Mouse (Mus musculus): ENCODE results near the gene Gm45717. TPM values are rescaled to one million over a fixed set of nuclear protein-coding genes. Genes with fewer than 3 reads are reported as not detected.
"Not testable (repeated sequence)": the region's sequence is repeated elsewhere in the genome, so short reads cannot be mapped to it uniquely, and the experiment has no call there.

Gm45717 gene
- polyA plus RNA-seq, 1 experiment from 2014 or later = not detected

GRCm38 (mm10) chr7:140970931-140971330, 15.2 kb upstream of the Gm45717 start:
- H3K27me3 ChIP-seq (ENCODE audit: insufficient read depth, low read length) = no peaks in the 10 kb centered on the region
- H3K36me3 ChIP-seq (replicated peaks; ENCODE audit: insufficient read depth, low read length) = no peaks in the 10 kb centered on the region
- H3K4me3 ChIP-seq (ENCODE audit: low read depth, low read length) = no peak overlapping the region
- DNase-seq (no peak), ATAC-seq (no peak)
- TF ChIP-seq EP300 (IDR thresholded peaks at IDR 0.05; ENCODE audit: low read depth) (no peak), CTCF (IDR thresholded peaks at IDR 0.05; ENCODE audit: low read depth) (no peak)
- no peak overlapping the region for H3K9ac ChIP-seq (replicated peaks)
- no peaks in the 10 kb centered on the region for H3K9me3 ChIP-seq (ENCODE audit: low read length)
- WGBS (ENCODE audit: insufficient replicate concordance) = 41% methylated on average over 7 of the region's 7 CpGs
- H3K27ac ChIP-seq (ENCODE audit: low read depth) = no peak overlapping the region
- H3K4me2 ChIP-seq (ENCODE audit: low read depth, low read length) = no peak overlapping the region
- H3K4me1 ChIP-seq (ENCODE audit: insufficient read depth) = peaks cover 4% of the 10 kb centered on the region; the same call in 1 of the 2 replicates

DNA sequence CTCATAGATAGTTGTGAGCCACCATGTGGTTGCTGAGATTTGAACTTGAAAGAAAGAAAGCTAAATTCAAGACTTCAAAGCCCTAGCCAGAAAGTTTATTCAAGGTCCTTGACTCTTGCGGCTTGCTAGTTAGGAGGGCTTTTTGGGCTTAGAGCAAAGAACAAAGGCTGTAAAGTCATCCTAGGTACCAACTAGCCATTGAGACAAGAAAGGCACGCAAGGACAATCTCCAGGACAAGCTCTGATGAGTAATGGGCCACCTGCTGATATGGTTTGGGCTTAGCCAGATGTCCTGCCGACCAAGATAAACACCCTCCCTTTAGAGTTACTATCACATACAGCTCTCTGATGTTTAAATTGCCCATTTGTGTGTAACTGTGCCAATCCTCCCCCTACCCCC, 13.0 kb upstream of the Gm45717 start:
- H3K4me2 ChIP-seq (ENCODE audit: low read depth, low read length); H3K4me1 ChIP-seq (ENCODE audit: insufficient read depth); H3K4me3 ChIP-seq (ENCODE audit: low read depth, low read length); H3K27me3 ChIP-seq (ENCODE audit: insufficient read depth, low read length); H3K9me3 ChIP-seq (ENCODE audit: low read length); DNase-seq; H3K36me3 ChIP-seq (replicated peaks; ENCODE audit: insufficient read depth, low read length); H3K9ac ChIP-seq (replicated peaks); ATAC-seq: not testable (repeated sequence)
- WGBS (ENCODE audit: insufficient replicate concordance) = 36% methylated on average over 3 of the region's 3 CpGs
- 0 out of 2 replicates have a peak overlapping the region, but pooled peaks have one; percentile 1 for H3K27ac ChIP-seq (ENCODE audit: low read depth)

- peaks cover 6% of the 10 kb centered on the region; the same call in 1 of the 2 replicates for H3K4me1 ChIP-seq (ENCODE audit: insufficient read depth)
- H3K36me3 ChIP-seq (replicated peaks; ENCODE audit: insufficient read depth, low read length) = no peaks in the 10 kb centered on the region
- no peak overlapping the region for H3K4me3 ChIP-seq (ENCODE audit: low read depth, low read length)
- 0 out of 2 replicates have a peak overlapping the region, but pooled peaks have one; percentile 1 for H3K27ac ChIP-seq (ENCODE audit: low read depth)
- H3K4me2 ChIP-seq (ENCODE audit: low read depth, low read length) = no peak overlapping the region
- H3K27me3 ChIP-seq (ENCODE audit: insufficient read depth, low read length) = no peaks in the 10 kb centered on the region
- DNase-seq = no peak
- WGBS (ENCODE audit: insufficient replicate concordance) = 18% methylated on average over 14 of the region's 14 CpGs
- H3K9ac ChIP-seq (replicated peaks) = no peak overlapping the region
- H3K9me3 ChIP-seq (ENCODE audit: low read length) = no peaks in the 10 kb centered on the region
- ATAC-seq = no peak
- TF ChIP-seq CTCF (IDR thresholded peaks at IDR 0.05; ENCODE audit: low read depth) = no peak
- TF ChIP-seq EP300 (IDR thresholded peaks at IDR 0.05; ENCODE audit: low read depth) = no peak
Observed at GRCm38 (mm10) chr7:140967862-140968591, 12.3 kb upstream of the Gm45717 start.

- H3K27me3 ChIP-seq (ENCODE audit: insufficient read depth, low read length) = no peaks in the 10 kb centered on the region
- peaks cover 6% of the 10 kb centered on the region; the same call in 1 of the 2 replicates for H3K4me1 ChIP-seq (ENCODE audit: insufficient read depth)
- DNase-seq (no peak), ATAC-seq (no peak)
- no peaks in the 10 kb centered on the region for H3K36me3 ChIP-seq (replicated peaks; ENCODE audit: insufficient read depth, low read length)
- H3K27ac ChIP-seq (ENCODE audit: low read depth) = no peak within 1 kb of the TSS
- TF ChIP-seq EP300 (IDR thresholded peaks at IDR 0.05; ENCODE audit: low read depth) = no peak
- no peak for TF ChIP-seq CTCF (IDR thresholded peaks at IDR 0.05; ENCODE audit: low read depth)
- H3K9me3 ChIP-seq (ENCODE audit: low read length) = no peaks in the 10 kb centered on the region
- WGBS (ENCODE audit: insufficient replicate concordance) = 73% methylated on average over 4 of the region's 4 CpGs
- H3K4me3 ChIP-seq (ENCODE audit: low read depth, low read length) = no peak within 1 kb of the TSS
- no peak within 1 kb of the TSS for H3K4me2 ChIP-seq (ENCODE audit: low read depth, low read length)
- H3K9ac ChIP-seq (replicated peaks) = no peak within 1 kb of the TSS
Observed at GRCm38 (mm10) chr7:140966921-140967320, 11.2 kb upstream of the Gm45717 start, which contains the start of gene Ifitm1. Gene Ifitm1 (plus strand): TSS chr7:140967221.

DNA sequence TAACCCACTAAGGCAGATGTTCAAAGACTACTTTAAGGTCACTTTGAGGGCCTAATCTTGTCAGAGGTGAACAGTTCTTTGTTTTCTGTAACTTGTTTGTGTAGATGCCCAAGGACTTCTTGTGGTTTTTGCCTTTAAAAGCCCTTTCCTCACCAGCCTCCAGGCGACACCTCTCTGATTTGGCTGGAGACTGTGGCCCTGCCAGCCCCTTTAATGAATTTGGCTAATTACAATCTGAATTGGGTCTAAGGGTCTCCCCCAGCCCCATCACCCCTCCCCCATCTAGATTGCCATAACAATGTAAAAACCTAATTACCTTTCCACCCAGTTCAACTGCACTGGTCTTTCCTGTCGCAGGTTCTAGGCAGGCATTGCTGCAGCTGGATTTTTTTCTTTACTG, 7.0 kb upstream of the Gm45717 start:
- Histone ChIP-seq H3K4me3 (ENCODE audit: low read depth, low read length) (no peak overlapping the region), H3K27ac (ENCODE audit: low read depth) (no peak overlapping the region), H3K4me1 (ENCODE audit: insufficient read depth) (peaks cover 6% of the 10 kb centered on the region; the same call in 1 of the 2 replicates), H3K4me2 (ENCODE audit: low read depth, low read length) (no peak overlapping the region), H3K27me3 (ENCODE audit: insufficient read depth, low read length) (no peaks in the 10 kb centered on the region), H3K9me3 (ENCODE audit: low read length) (no peaks in the 10 kb centered on the region), H3K9ac (replicated peaks) (no peak overlapping the region), H3K36me3 (replicated peaks; ENCODE audit: insufficient read depth, low read length) (no peaks in the 10 kb centered on the region)
- TF ChIP-seq CTCF (IDR thresholded peaks at IDR 0.05; ENCODE audit: low read depth) = no peak
- no peak for TF ChIP-seq EP300 (IDR thresholded peaks at IDR 0.05; ENCODE audit: low read depth)
- no peak for ATAC-seq
- 81% methylated on average over 2 of the region's 2 CpGs for WGBS (ENCODE audit: insufficient replicate concordance)
- no peak for DNase-seq

DNA sequence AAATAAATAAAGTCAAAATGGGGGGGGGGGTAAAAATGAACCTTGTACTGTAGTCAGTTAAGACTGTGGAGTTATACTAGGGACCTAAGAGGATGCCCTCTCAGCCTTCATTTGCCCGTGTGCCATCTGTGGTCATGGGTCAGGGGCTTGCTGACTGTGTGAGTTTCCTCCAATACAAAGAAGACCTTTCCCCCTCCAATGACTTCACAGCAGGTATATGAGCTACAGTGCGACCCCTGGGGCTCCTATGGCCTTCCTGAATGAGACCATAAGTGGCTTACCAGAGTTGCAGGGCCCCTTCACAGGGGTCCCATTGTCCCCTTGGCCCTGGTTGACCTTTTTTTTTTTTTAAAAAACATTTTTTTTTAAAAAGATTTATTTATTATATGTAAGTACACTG, 5.7 kb upstream of the Gm45717 start:
- WGBS (ENCODE audit: insufficient replicate concordance) = 68% methylated on average over 2 of the region's 2 CpGs
- no peak for DNase-seq
- no peak overlapping the region for H3K9ac ChIP-seq (replicated peaks)
- no peaks in the 10 kb centered on the region for H3K36me3 ChIP-seq (replicated peaks; ENCODE audit: insufficient read depth, low read length)
- H3K4me2 ChIP-seq (ENCODE audit: low read depth, low read length) = no peak overlapping the region
- no peaks in the 10 kb centered on the region for H3K27me3 ChIP-seq (ENCODE audit: insufficient read depth, low read length)
- TF ChIP-seq EP300 (IDR thresholded peaks at IDR 0.05; ENCODE audit: low read depth) (no peak), CTCF (IDR thresholded peaks at IDR 0.05; ENCODE audit: low read depth) (no peak)
- no peaks in the 10 kb centered on the region for H3K9me3 ChIP-seq (ENCODE audit: low read length)
- ATAC-seq = no peak
- H3K4me1 ChIP-seq (ENCODE audit: insufficient read depth) = peaks cover 5% of the 10 kb centered on the region
- H3K4me3 ChIP-seq (ENCODE audit: low read depth, low read length) = no peak overlapping the region
- H3K27ac ChIP-seq (ENCODE audit: low read depth) = no peak overlapping the region

Measured in liver, postnatal 0 days (tissue).